Mouse (Mus musculus) right cerebral cortex, postnatal 25 days (tissue): ENCODE measurements around the gene Tmtc4.
A peak's percentile ranks its signal among the peaks of the same experiment; 100 is the strongest.

Experiments used
- DNase-seq: peaks from one replicate; pipeline ENCODE4 v3.0.0; 2022

Tmtc4 gene

GRCm38 (mm10) chr14:122901177-122901576, 82.7 kb downstream of the Tmtc4 start:
- DNase-seq, result no peak

GRCm38 (mm10) chr14:122900679-122901078, 83.2 kb downstream of the Tmtc4 start:
- no peak for DNase-seq

GRCm38 (mm10) chr14:122898550-122898949, 85.3 kb downstream of the Tmtc4 start:
- DNase-seq, result no peak

GRCm38 (mm10) chr14:122896106-122896505, 87.7 kb downstream of the Tmtc4 start:
- no peak for DNase-seq

- no peak for DNase-seq
Observed at GRCm38 (mm10) chr14:122891470-122891968, 92.3 kb downstream of the Tmtc4 start.

GRCm38 (mm10) chr14:122888480-122888872, 95.4 kb downstream of the Tmtc4 start:
- no peak for DNase-seq

GRCm38 (mm10) chr14:122887702-122888479, 95.9 kb downstream of the Tmtc4 start:
- DNase-seq, result no peak

- DNase-seq, result no peak
Observed at GRCm38 (mm10) chr14:122887278-122887677, 96.6 kb downstream of the Tmtc4 start.

- peak; percentile 60 for DNase-seq
Observed at GRCm38 (mm10) chr14:122885893-122886292, 97.9 kb downstream of the Tmtc4 start.

- DNase-seq, result no peak
Observed at GRCm38 (mm10) chr14:122883821-122884584, 99.8 kb downstream of the Tmtc4 start.

- DNase-seq, result no peak
Observed at GRCm38 (mm10) chr14:122883410-122883806, 100.4 kb downstream of the Tmtc4 start.

GRCm38 (mm10) chr14:122882795-122883409, 100.9 kb downstream of the Tmtc4 start:
- no peak for DNase-seq

- DNase-seq, result no peak
Observed at GRCm38 (mm10) chr14:122882201-122882639, 101.6 kb downstream of the Tmtc4 start.

GRCm38 (mm10) chr14:122881699-122882098, 102.1 kb downstream of the Tmtc4 start:
- DNase-seq, result no peak

GRCm38 (mm10) chr14:122880291-122880690, 103.5 kb downstream of the Tmtc4 start:
- no peak for DNase-seq

- no peak for DNase-seq
Observed at GRCm38 (mm10) chr14:122877787-122878186, 106.0 kb downstream of the Tmtc4 start.

- DNase-seq, result no peak
Observed at GRCm38 (mm10) chr14:122876723-122877122, 107.1 kb downstream of the Tmtc4 start.

- DNase-seq, result peak; percentile 76
Observed at GRCm38 (mm10) chr14:122876163-122876562, 107.7 kb downstream of the Tmtc4 start.

- no peak for DNase-seq
Observed at GRCm38 (mm10) chr14:122875636-122876035, 108.2 kb downstream of the Tmtc4 start.

- no peak for DNase-seq
Observed at GRCm38 (mm10) chr14:122875056-122875455, 108.8 kb downstream of the Tmtc4 start.

GRCm38 (mm10) chr14:122872612-122873011, 111.2 kb downstream of the Tmtc4 start:
- no peak for DNase-seq

- DNase-seq, result no peak
Observed at GRCm38 (mm10) chr14:122871841-122872580, 111.8 kb downstream of the Tmtc4 start.

- no peak for DNase-seq
Observed at GRCm38 (mm10) chr14:122869831-122870230, 114.0 kb downstream of the Tmtc4 start.
